ENCODE assay signal across 10 mouse cellular contexts in the genomic region with DNA sequence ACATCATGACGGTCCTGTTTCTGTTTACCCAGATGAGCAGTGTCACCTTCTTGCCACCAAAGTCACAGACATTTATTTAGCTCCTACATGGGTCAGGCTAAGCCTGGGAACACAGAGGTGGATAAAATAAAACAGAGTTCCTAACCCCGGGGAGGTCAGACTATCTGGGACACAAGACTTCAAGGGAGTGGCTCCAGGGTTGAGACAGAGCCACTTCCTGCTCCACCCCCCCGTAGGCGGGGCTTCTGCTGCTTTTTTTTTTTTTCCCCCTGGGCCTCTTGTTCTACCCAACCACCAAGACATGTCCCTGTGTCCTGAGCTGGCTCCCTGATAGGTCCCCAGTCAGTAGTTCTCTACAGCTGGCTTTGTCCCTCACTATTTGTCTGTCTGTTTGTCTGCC. TPM values are rescaled to one million over a fixed set of nuclear protein-coding genes. Genes with fewer than 3 reads are reported as not detected.
DNase-seq lines count a peak whose midpoint lies in the region; ATAC-seq and TF ChIP-seq lines count a peak whose summit lies in the region.
"Had no signal": no experiment of that assay in that cellular context is flagged by ENCODE, and none has a peak within 500 bp of the region (broad histone marks: within the 10 kb centered on the region; RNA-seq: fewer than 3 reads in every experiment).

No protein-coding gene starts in this region.

- 35% methylated on average over 4 of the region's 4 CpGs for WGBS in kidney, embryonic 14.5 days

- no peaks in the 10 kb centered on the region for H3K36me3 ChIP-seq in kidney, embryonic 14.5 days (ENCODE audit: control insufficient read depth, insufficient read depth, low read length)
- H3K36me3 ChIP-seq: midbrain, embryonic 12.5 days had no signal

- H3K4me1 ChIP-seq in kidney, embryonic 14.5 days (ENCODE audit: control insufficient read depth, insufficient read depth, low read length) = peaks cover 22% of the 10 kb centered on the region

- H3K4me3 ChIP-seq in kidney, embryonic 14.5 days (ENCODE audit: low read length) = no peak overlapping the region; the same call in 1 of the 2 replicates
- H3K4me3 ChIP-seq in left cerebral cortex, adult 2 months = no peak overlapping the region
- H3K4me3 ChIP-seq: midbrain, embryonic 12.5 days had no signal

- intact Hi-C loops in left cerebral cortex, adult 2 months (cut with DNase I) = no loop called here

- H3K27ac ChIP-seq in kidney, embryonic 14.5 days (ENCODE audit: low read depth, low read length) = no peak overlapping the region
- H3K27ac ChIP-seq in left cerebral cortex, adult 2 months = no peak overlapping the region
- H3K27ac ChIP-seq: midbrain, embryonic 12.5 days had no signal

- H3K9me3 ChIP-seq in kidney, embryonic 14.5 days (ENCODE audit: control insufficient read depth, low read length) = no peaks in the 10 kb centered on the region
- H3K9me3 ChIP-seq: midbrain, embryonic 12.5 days had no signal

- H3K4me2 ChIP-seq in kidney, embryonic 14.5 days (replicated peaks; ENCODE audit: low read depth, low read length) = peak overlapping the region; percentile 59; the same call in 1 of the 2 replicates
- H3K4me2 ChIP-seq: midbrain, embryonic 12.5 days had no signal

- H3K9ac ChIP-seq in kidney, embryonic 14.5 days (ENCODE audit: low read depth, low read length) = no peak overlapping the region
- H3K9ac ChIP-seq: midbrain, embryonic 12.5 days had no signal

- TF ChIP-seq CTCF in left cerebral cortex, adult 2 months (IDR thresholded peaks at IDR 0.05) = no peak

- ATAC-seq in kidney, embryonic 14.5 days (ENCODE audit: low FRiP score, low TSS enrichment) = no peak
- no peak for ATAC-seq in erythroid progenitor cell, adult 5-6 weeks (replicated peaks; ENCODE audit: low FRiP score, poor library complexity, severe bottlenecking)

- H3K27me3 ChIP-seq in kidney, embryonic 14.5 days (ENCODE audit: control insufficient read depth, insufficient read depth, low read length) = peaks cover 5% of the 10 kb centered on the region; the same call in 1 of the 2 replicates

- no peak for DNase-seq in kidney, adult 8-10 months
- DNase-seq in 416B (ENCODE audit: low read depth) (peak; percentile 74), R1 (ENCODE audit: low read depth, low spot score) (peak; percentile 86)
- peak; percentile 64 for DNase-seq in heart, postnatal 4 days
- DNase-seq in thymus, postnatal 4 days = no peak
- DNase-seq in left cerebral cortex, adult 2 months (ENCODE audit: extremely low spot score in 1 of 2, low spot score in 2 of 2) = no peak

RNA-seq across cellular contexts. Expression of gene Des, which starts 1.6 kb away (rescaled TPM):
- polyA plus RNA-seq in kidney, embryonic 14.5 days (2014; fragmentation: Nextera tagmentation; extraction: Ambion mirVana) = 41.5 and 51.6 TPM in 2 replicates
- 100 to 1,000 TPM; 742 to 747 TPM for total RNA-seq in heart, postnatal 4 days (2021)
- not detected in 2 replicates for total RNA-seq in erythroid progenitor cell, adult 5-6 weeks (2015; ENCODE audit: low replicate concordance)
- total RNA-seq in erythroid progenitor cell, adult 5-6 weeks (2017; ENCODE audit: low replicate concordance) = not detected in 2 replicates
- 1 to 10 TPM in 1 of 2 experiments, under 1 TPM in 1; 0.77 to 1.7 TPM for total RNA-seq in left cerebral cortex, adult 2 months (2021)
- total RNA-seq: hematopoietic stem cell, adult 5-6 weeks had no signal

RNA-seq across cellular contexts. Expression of gene Speg, which starts 13.3 kb away (rescaled TPM):
- 39.6 and 43.5 TPM in 2 replicates for polyA plus RNA-seq in kidney, embryonic 14.5 days (2014; fragmentation: Nextera tagmentation; extraction: Ambion mirVana)
- 100 to 1,000 TPM; 121 to 123 TPM for total RNA-seq in heart, postnatal 4 days (2021)
- total RNA-seq in erythroid progenitor cell, adult 5-6 weeks (2015; ENCODE audit: low replicate concordance) = not detected in 2 replicates
- 0.13 TPM in 1 of 2 replicates, not detected in the other for total RNA-seq in erythroid progenitor cell, adult 5-6 weeks (2017; ENCODE audit: low replicate concordance)
- total RNA-seq in left cerebral cortex, adult 2 months (2021) = 100 to 1,000 TPM; 199 to 215 TPM

RNA-seq across cellular contexts. Expression of gene Dnpep, which starts 44.0 kb away (rescaled TPM):
- 146 and 150 TPM in 2 replicates for polyA plus RNA-seq in kidney, embryonic 14.5 days (2014; fragmentation: Nextera tagmentation; extraction: Ambion mirVana)
- total RNA-seq in heart, postnatal 4 days (2021) = 10 to 100 TPM; 89.5 to 89.8 TPM
- 7.5 and 7.6 TPM in 2 replicates for total RNA-seq in erythroid progenitor cell, adult 5-6 weeks (2015; ENCODE audit: low replicate concordance)
- 1.7 and 6.5 TPM in 2 replicates for total RNA-seq in erythroid progenitor cell, adult 5-6 weeks (2017; ENCODE audit: low replicate concordance)
- 10 to 100 TPM; 49.4 to 53.0 TPM for total RNA-seq in left cerebral cortex, adult 2 months (2021)

Comparison
In these comparisons a context has a peak if more than half of its experiments do, and no peak if none do; other contexts are left out.
1. DNase-seq: peak in 416B (single experiment), R1 (single experiment) and heart, postnatal 4 days (single experiment); none in kidney, adult 8-10 months (0 of 2), thymus, postnatal 4 days (single experiment) and left cerebral cortex, adult 2 months (0 of 2).
2. RNA of gene Des, which starts 1.6 kb away (total RNA-seq): 742 to 747 TPM in heart, postnatal 4 days; 0.77 to 1.7 TPM in left cerebral cortex, adult 2 months and not detected in erythroid progenitor cell, adult 5-6 weeks; every median in the first group is over 100 times any median in the second.
3. RNA of gene Speg, which starts 13.3 kb away (total RNA-seq): 199 to 215 TPM in left cerebral cortex, adult 2 months and 121 to 123 TPM in heart, postnatal 4 days; 0.13 TPM in erythroid progenitor cell, adult 5-6 weeks; every median in the first group is over 100 times any median in the second.
4. RNA of gene Dnpep, which starts 44.0 kb away (total RNA-seq): 89.5 to 89.8 TPM in heart, postnatal 4 days and 49.4 to 53.0 TPM in left cerebral cortex, adult 2 months; 1.7 to 7.6 TPM in erythroid progenitor cell, adult 5-6 weeks; every median in the first group is over 4 times any median in the second.